Mouse (Mus musculus) inflammation-experienced regulatory T-cells, adult 6 months (primary cell): ENCODE results near the gene 0610009B22Rik. TPM values are rescaled to one million over a fixed set of nuclear protein-coding genes. Genes with fewer than 3 reads are reported as not detected.
"Not testable (repeated sequence)": the region's sequence is repeated elsewhere in the genome, so short reads cannot be mapped to it uniquely, and the experiment has no call there.

Experiments
- ATAC-seq: one replicate; pipeline ENCODE4 v1.8.0; 2017
- polyA plus RNA-seq, 3 experiments: library from polyadenylated mRNA; unstranded; fragments of 100-300 nt; shearing (Covaris generic); gene quantifications; one replicate each; pipeline ENCODE4 v1.2.1; 2017

Gene 0610009B22Rik
- polyA plus RNA-seq: 10 to 100 TPM; 16.8 to 30.5 (median 21.6) TPM

- peak; percentile 89 for ATAC-seq
Measured at GRCm38 (mm10) chr11:51688330-51689328, at the start of gene 0610009B22Rik. Gene 0610009B22Rik (minus strand): TSS chr11:51688874.

DNA sequence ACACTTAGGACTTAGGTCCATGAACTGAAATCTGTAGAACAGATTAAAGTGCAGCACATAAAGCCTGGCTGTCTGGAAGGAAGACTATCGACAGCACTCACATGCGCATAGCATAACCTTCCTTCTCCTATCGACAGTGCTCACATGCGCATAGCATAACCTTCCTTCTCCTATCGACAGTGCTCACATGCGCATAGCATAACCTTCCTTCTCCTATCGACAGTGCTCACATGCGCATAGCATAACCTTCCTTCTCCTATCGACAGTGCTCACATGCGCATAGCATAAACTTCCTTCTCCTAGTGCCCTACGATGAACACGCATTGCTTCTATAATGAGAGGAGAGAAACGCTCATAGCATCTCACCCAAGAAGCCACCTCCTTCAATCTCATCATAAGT lies 45.5 kb upstream of the 0610009B22Rik start:
- ATAC-seq: not testable (repeated sequence)

GRCm38 (mm10) chr11:51732883-51733282 lies 44.2 kb upstream of the 0610009B22Rik start:
- no peak for ATAC-seq

DNA sequence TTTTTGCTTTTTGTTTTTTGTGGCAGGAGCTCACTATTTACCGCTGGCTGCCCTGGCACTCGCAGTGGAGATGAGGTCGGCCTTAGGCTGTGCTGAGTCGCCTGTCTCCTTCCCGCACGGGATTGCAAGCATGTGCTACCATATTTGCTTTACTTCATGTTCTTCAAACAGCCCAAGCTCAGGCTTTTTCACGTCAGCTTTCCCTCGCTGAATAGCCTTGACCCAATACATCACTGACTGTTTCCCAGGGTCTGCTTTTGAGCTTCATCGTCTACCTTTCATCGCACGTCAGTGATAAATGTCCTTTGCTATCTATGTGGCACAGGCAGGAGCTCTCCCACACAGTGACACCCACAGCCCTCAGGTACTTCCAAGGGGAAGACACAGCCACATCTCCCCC lies 32.4 kb upstream of the 0610009B22Rik start:
- ATAC-seq: no peak

DNA sequence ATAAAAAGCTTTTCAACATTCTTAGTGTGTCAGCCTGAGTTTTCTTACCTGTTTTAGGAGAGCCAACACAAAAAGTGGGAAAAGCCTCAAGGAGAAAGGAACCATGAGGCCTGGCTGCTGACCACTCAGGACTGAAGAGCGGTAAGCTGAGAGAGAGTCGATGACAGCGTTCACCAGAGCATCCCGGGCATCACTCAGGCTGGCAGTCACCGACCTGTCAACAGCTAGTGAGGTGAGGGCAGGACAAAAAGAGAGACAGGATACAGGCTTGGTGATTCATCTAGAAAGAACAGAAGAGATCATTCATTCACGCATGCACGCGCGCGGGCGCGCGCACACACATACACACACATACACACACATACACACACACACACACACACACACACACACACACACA lies 18.4 kb upstream of the 0610009B22Rik start:
- no peak for ATAC-seq

GRCm38 (mm10) chr11:51706451-51706850 lies 17.8 kb upstream of the 0610009B22Rik start:
- no peak for ATAC-seq

- ATAC-seq: no peak
Measured at GRCm38 (mm10) chr11:51703379-51703998, 14.8 kb upstream of the 0610009B22Rik start.

GRCm38 (mm10) chr11:51702831-51703230 lies 14.2 kb upstream of the 0610009B22Rik start:
- no peak for ATAC-seq

DNA sequence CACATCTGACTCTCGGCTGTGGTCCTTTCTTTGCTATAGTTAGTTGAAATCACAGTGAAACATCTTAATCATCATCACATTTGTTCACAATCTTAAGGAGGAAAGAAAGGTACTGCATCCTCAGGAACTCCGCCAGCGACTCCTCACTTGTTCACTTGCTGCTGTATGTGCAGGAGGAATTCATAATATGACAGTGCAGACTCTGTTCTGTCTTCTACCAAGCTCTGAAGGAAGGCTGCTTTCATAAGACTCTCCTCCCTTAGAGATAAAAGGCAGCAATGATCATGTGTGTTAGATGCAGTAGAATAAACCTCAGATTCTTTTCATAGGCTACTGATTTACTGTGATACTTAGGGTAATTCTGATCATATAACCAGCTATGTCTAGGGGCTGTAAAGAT lies 6.3 kb upstream of the 0610009B22Rik start:
- ATAC-seq: no peak

- ATAC-seq: not testable (repeated sequence)
Measured at GRCm38 (mm10) chr11:51690597-51690996, 1.9 kb upstream of the 0610009B22Rik start.

DNA sequence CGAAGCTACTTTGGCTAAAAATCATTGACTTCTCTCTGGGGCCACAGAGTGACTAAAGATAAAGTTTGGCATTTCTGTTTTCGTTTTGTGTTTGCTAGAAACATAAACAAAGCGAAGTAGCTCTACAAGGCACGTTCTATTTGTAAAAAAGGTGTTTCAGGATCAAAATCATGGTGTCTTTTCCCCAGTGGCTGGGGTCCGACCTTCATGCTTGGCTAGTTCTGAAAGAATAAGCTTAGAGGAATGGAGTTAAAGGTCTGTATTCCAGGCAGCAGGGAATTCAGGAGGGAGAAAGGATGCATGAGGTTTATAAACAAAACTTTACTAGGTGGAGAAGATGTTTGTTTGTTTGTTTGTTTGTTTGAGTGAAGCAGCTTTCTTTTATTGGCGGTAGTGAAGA lies 669 bp upstream of the 0610009B22Rik start:
- ATAC-seq: no peak

DNA sequence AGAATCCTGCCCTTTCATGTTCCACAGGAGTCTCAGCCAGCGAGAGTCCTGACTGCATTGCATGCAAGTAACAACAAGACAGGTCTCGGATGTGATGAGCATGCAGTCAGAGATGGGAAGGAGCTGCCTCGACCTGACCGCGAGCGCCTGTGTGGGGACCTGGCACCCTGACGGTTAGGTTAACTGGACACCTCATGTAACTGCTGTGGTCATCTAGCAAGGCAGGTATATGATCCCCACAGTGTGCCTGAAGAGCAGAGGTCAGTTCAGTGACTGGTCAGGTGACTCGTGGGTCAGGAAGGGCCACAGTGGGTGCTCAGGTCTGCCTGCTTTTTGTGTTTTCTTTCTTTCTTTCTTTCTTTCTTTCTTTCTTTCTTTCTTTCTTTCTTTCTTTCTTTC lies 6.7 kb downstream of the 0610009B22Rik start:
- ATAC-seq: no peak

DNA sequence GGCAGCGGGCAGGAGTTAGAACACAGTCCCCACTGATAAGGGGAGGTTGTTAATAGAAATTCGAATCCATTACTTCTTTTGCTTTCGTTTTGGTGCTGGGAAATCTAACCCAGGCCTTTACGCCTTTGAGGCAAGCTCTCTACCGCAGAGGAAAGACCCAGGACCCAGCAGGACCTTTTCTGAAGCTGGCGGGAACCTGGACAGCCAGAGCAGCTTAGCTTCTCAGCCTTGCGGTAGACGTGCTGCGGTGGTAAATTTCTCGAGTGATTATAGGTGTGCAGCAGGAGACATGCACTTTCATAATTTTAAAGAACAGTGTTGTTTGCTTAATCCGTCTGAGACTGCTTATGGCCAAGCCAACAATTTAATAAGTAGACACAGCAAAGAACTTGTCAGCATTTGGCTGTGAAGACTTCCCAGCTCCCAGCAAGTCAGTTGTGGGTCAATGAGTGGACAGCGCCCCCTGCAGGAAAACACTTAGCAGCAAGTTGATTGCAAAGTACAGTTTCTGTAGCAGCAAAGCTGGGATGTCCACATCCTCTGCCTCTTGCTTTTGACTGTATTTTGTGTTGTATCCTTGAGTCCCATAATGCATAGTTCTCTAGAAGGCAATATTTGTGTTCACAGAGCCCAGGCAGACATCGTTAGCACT lies 7.2 kb downstream of the 0610009B22Rik start:
- peak; percentile 86 for ATAC-seq

DNA sequence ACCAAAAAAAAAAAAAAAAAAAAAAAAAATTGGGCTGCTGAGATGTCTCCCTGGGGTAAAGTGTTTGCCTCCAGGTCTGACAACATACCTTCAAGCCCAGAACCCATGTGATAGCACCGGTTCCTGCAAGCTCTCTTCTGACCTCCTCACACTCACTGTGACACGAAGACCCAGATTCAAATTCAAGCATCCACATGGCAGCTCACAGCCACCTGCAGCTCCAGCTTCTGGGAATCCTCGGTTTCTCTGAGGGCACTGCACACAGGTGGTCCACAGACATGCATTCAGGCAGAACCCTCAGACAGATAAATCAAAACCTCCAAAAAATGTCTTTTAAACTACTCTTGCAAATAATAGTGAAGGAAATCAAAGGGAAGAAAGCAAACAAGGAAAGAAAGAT lies 9.2 kb downstream of the 0610009B22Rik start:
- ATAC-seq: no peak

- no peak for ATAC-seq
Measured at GRCm38 (mm10) chr11:51677737-51678418, 10.8 kb downstream of the 0610009B22Rik start.

GRCm38 (mm10) chr11:51675386-51675785 lies 13.3 kb downstream of the 0610009B22Rik start:
- no peak for ATAC-seq

- ATAC-seq: no peak
Measured at GRCm38 (mm10) chr11:51673291-51673690, 15.4 kb downstream of the 0610009B22Rik start.

- no peak for ATAC-seq
Measured at GRCm38 (mm10) chr11:51671376-51671775, 17.3 kb downstream of the 0610009B22Rik start.

GRCm38 (mm10) chr11:51670846-51671245 lies 17.8 kb downstream of the 0610009B22Rik start:
- ATAC-seq: no peak

DNA sequence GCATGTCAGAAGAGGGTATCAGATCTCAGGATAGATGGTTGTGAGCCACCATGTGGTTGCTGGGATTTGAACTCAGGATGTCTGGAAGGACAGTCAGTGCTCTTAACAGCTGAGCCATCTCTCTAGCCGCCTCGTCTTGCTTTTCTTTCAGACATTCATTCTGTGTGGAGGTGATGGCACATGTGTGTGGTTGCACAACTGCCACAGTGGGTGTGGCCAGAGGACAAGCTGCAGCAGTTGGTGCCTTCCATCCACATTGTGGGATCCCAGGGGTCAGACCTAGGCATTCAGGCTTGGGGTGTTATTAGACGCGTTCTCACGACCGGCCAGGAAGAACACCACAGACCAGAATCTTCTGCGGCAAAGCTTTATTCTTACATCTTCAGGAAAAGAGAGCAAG lies 23.9 kb downstream of the 0610009B22Rik start:
- ATAC-seq: not testable (repeated sequence)

GRCm38 (mm10) chr11:51662632-51663031 lies 26.0 kb downstream of the 0610009B22Rik start:
- ATAC-seq: no peak

GRCm38 (mm10) chr11:51661867-51662365 lies 26.8 kb downstream of the 0610009B22Rik start:
- ATAC-seq: no peak
